Mouse (Mus musculus) induced T-regulatory cell, adult 2 months (primary cell): ENCODE results near the gene Ctsa.
"Not testable (repeated sequence)": the region's sequence is repeated elsewhere in the genome, so short reads cannot be mapped to it uniquely, and the experiment has no call there.

Experiments
- DNase-seq: peaks from one replicate; pipeline ENCODE4 v3.0.0-alpha.2; 2012; ENCODE audit warnings: low read depth

Gene Ctsa

DNA sequence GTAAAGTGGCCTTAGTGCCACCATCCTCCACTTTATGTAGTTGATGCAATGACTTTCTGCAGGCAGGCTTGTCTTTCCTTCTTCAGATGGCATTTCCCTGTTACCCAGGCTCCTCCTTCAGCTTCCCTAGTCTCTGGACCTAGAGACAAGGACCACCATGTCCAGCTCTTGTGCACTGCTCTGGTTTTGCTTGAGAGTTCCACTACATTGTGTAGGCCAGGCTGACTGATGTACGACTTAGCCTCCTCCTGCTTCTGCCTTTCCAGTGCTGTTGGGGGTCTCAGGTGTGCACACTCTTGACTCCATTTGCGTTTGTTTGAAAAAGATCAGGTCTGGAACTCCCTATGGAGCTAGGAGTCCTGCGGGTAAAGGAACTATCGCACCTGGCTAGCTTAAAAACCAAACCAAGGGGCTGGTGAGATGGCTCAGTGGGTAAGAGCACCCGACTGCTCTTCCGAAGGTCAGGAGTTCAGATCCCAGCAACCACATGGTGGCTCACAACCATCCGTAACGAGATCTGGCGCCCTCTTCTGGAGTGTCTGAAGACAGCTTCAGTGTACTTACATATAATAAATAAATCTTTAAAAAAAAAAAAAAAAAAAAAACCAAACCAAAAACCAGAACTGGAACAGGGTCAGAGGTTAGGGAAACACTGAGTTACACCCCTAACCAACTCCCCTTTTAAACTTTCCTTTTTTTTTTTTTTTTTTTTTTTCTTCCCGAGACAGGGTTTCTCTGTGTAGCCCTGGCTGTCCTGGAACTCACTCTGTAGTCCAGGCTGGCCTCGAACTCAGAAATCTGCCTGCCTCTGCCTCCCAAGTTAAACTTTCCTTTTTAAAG is 44.9 kb downstream of the Ctsa start:
- not testable (repeated sequence) for DNase-seq

GRCm38 (mm10) chr2:164878509-164879227 is 46.0 kb downstream of the Ctsa start:
- peak; percentile 85 for DNase-seq

GRCm38 (mm10) chr2:164879228-164879567 is 46.5 kb downstream of the Ctsa start, which contains the start of gene Pcif1:
TSS of gene Pcif1 (plus strand) at chr2:164879304.
- DNase-seq = peak; percentile 95

DNA sequence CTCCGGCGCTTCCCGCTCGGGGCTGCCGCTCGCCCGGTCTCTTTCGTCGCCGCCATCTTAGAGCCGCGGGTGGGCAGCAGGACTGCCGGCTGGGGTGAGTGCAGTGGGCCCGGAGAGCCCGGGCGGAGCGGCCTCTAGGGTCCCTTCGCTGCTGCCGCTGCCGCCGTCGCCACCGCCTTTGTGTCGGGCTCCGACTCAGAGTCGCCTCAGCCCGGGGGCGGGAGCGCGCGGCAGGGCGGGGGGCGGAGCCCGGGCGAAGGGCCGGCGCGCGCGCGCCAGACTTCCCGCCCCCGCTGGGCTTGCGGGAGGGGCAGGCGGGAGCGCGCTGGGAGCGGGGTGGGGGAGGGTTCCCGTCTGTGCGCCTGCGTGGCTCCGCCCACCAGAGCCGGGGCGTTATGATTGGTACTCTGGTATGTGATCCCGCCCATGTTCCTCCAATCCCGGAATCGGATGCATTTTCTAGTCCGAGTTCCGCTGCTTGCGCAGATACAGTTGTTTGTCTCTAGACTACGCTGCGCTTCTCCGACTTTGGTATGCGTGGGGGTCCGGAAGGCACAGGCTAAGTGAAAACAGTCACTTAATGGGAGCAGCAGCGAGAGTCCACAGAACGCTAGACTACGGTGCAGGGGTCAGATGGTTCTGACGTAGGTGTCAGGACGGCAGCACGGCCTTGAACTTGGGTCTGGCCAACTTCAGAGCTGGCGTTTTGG is 47.0 kb downstream of the Ctsa start:
- DNase-seq = peak; percentile 98

DNA sequence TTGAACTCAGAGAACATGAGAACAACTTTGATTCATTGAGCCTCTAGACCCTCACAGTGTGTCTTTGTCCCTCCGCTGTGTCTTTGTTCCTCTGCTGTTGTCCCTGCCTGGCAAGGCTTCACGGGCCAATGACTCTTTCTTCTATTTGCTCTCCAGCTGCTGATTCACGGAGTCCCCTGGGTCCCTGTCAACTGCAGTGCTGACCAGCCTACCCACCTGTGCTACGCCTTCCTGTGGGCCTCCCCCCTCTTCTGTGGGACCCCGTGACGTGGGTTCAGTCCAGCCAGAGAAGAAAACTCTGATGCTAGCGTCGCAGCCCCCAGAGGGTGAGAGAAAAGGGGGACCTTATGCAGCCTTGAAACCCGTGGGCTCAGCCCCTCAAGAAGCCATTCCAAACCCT is 49.9 kb downstream of the Ctsa start:
- DNase-seq = no peak

- no peak for DNase-seq
Observed at GRCm38 (mm10) chr2:164885788-164886187, 53.1 kb downstream of the Ctsa start.

DNA sequence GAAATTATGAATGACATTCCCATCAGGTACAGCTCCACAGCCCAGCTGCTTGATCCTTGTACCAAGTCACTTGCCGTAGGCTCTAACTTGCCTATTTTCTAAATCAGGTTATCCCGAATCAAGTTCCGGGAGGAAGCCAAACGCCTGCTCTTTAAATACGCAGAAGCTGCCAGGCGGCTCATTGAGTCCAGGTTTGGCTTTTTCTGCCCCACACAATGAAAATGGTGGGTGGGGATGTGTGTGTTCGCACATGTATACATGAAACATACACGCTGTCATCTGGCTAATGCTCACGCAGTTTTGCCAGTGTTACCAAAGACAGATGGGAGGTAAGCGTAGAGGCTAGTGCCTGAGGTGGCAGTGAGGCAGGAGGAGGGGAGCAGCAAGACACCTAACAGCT is 53.9 kb downstream of the Ctsa start:
- DNase-seq = no peak

DNA sequence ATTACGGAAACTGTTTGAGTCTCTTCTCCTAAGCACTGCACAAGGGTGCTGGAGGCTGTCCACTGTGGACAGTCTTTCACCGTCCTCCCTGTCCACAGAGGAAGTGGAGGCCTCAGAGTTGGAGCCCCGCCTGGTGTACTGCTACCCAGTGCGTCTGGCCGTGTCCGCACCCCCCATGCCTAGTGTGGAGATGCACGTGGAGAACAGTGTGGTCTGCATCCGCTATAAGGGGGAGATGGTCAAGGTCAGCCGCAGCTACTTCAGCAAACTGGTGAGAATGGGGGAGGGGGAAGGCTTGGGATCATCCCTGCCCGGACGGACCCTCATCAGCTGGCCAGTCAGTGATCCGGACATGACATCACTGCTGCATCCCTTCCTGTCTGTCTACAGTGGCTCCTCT is 56.3 kb downstream of the Ctsa start:
- no peak for DNase-seq

- DNase-seq = no peak
Observed at GRCm38 (mm10) chr2:164889960-164890359, 57.3 kb downstream of the Ctsa start.
